Mouse (Mus musculus): Measurements from ENCODE around the gene Gm21874. TPM values are rescaled to one million over a fixed set of nuclear protein-coding genes. Genes with fewer than 3 reads are reported as not detected.
"Not testable (repeated sequence)": the region's sequence is repeated elsewhere in the genome, so short reads cannot be mapped to it uniquely, and the experiment has no call there.

The Gm21874 gene
- total RNA-seq (2015) (not detected in 2 replicates), total RNA-seq (2017) (not detected in 2 replicates)

- not testable (repeated sequence) for ATAC-seq (ENCODE audit: poor library complexity, severe bottlenecking)
Observed at GRCm38 (mm10) chrY:9416048-9416447, at the start of gene Gm21874. Gm21874 (minus strand) TSS chrY:9416148.

Other genes with a start within 250 kb of the Gm21874 start
- not detected in 2 replicates for gene Gm21721, start 214.0 kb downstream of the Gm21874 start, total RNA-seq (2015)
- gene Gm21721, start 214.0 kb downstream of the Gm21874 start, total RNA-seq (2017) = not detected in 2 replicates
- not detected in 2 replicates for gene Gm21812, start 69.0 kb downstream of the Gm21874 start, total RNA-seq (2015)
- not detected in 2 replicates for gene Gm21812, start 69.0 kb downstream of the Gm21874 start, total RNA-seq (2017)